ENCODE assay signal across 24 mouse cellular contexts in the genomic region with DNA sequence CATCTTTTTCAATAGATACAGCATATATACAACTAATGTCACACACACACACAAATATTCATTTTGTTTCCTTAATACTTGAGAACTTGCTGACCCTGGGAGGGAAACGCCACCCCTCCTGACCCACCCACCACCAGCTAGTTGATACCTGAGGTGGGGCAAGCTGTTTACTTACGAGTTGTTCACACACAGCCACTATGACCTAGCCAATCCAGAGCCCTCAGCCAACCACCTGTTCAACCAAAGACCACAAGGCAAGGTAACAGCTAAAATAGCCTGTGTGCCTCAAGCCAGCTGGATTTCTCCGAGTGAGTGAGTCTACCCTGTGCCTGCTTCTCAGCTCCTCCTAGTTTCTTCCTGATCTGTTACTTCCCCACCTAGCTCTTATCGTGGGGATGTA.
"Had no signal": no experiment of that assay in that cellular context is flagged by ENCODE, and none has a peak within 500 bp of the region (broad histone marks: within the 10 kb centered on the region; RNA-seq: fewer than 3 reads in every experiment).

No protein-coding gene starts in this region.

- H3K27ac ChIP-seq: gastrocnemius, adult 2 months; heart, embryonic 10.5 days; hindbrain, embryonic 10.5 days; hindbrain, embryonic 12.5 days; hindbrain, embryonic 14.5 days; intestine, embryonic 15.5 days; layer of hippocampus, adult 2 months; left cerebral cortex, adult 2 months; limb, embryonic 13.5 days; limb, embryonic 15.5 days had no signal

- H3K27me3 ChIP-seq: heart, embryonic 12.5 days; hindbrain, embryonic 12.5 days; intestine, embryonic 15.5 days; limb, embryonic 13.5 days; limb, embryonic 15.5 days had no signal

- H3K9me3 ChIP-seq: heart, embryonic 10.5 days; heart, embryonic 12.5 days; hindbrain, embryonic 10.5 days; hindbrain, embryonic 12.5 days; intestine, embryonic 15.5 days; limb, embryonic 13.5 days; limb, embryonic 15.5 days had no signal

- ATAC-seq: hindbrain, embryonic 16.5 days; inflammation-experienced regulatory T-cells, adult 6 months; intestine, embryonic 15.5 days; intestine, postnatal 0 days had no signal

- H3K4me3 ChIP-seq: gastrocnemius, adult 2 months; heart, embryonic 10.5 days; heart, embryonic 12.5 days; hindbrain, embryonic 10.5 days; hindbrain, embryonic 12.5 days; intestine, embryonic 15.5 days; layer of hippocampus, adult 2 months; left cerebral cortex, adult 2 months; limb, embryonic 13.5 days; limb, embryonic 15.5 days had no signal

- H3K36me3 ChIP-seq: heart, embryonic 10.5 days; heart, embryonic 12.5 days; hindbrain, embryonic 12.5 days; intestine, embryonic 15.5 days; limb, embryonic 13.5 days; limb, embryonic 15.5 days had no signal

- H3K9ac ChIP-seq: heart, embryonic 12.5 days; hindbrain, embryonic 12.5 days; hindbrain, embryonic 14.5 days; intestine, embryonic 15.5 days; limb, embryonic 13.5 days; limb, embryonic 15.5 days had no signal

- H3K4me2 ChIP-seq: heart, embryonic 12.5 days; hindbrain, embryonic 12.5 days; hindbrain, embryonic 14.5 days; intestine, embryonic 15.5 days; limb, embryonic 13.5 days; limb, embryonic 15.5 days had no signal

- DNase-seq: gastrocnemius, adult 2 months; gastrocnemius, postnatal 10 days; gastrocnemius, postnatal 25 days; heart, adult 18-20 months; heart, postnatal 10 days; heart, postnatal 4 days; kidney, adult 18-20 months; kidney, adult 8-10 months; kidney, postnatal 10 days; kidney, postnatal 25 days; kidney, postnatal 4 days had no signal

- H3K4me1 ChIP-seq: limb, embryonic 13.5 days; limb, embryonic 15.5 days had no signal
